Mouse (Mus musculus) heart, embryonic 10.5 days (tissue): ENCODE data around the gene Parm1. TPM values are rescaled to one million over a fixed set of nuclear protein-coding genes. Genes with fewer than 3 reads are reported as not detected.

Source experiments
- DNase-seq: peaks from one replicate; pipeline ENCODE4 v3.0.0-alpha.2; 2017; ENCODE audit warnings: low spot score
- H3K27ac ChIP-seq: fragments of 300-500 bp; sonication (generic); 2 replicates; pipeline ENCODE4 v1.5.1; 2016; ENCODE audit warnings: mild to moderate bottlenecking
- H3K27me3 ChIP-seq: fragments of 300-500 bp; sonication (generic); 2 replicates; pipeline ENCODE4 v1.6.1; 2016; ENCODE audit warnings: mild to moderate bottlenecking; ENCODE audit not compliant: poor library complexity, insufficient read depth, severe bottlenecking
- H3K36me3 ChIP-seq: fragments of 300-500 bp; sonication (generic); 2 replicates; pipeline ENCODE4 v1.6.1; 2016; ENCODE audit warnings: mild to moderate bottlenecking, moderate library complexity
- H3K4me1 ChIP-seq: fragments of 300-500 bp; sonication (generic); 2 replicates; pipeline ENCODE4 v1.6.1; 2016; ENCODE audit warnings: mild to moderate bottlenecking
- H3K4me3 ChIP-seq: fragments of 300-500 bp; sonication (generic); 2 replicates; pipeline ENCODE4 v1.5.1; 2016; ENCODE audit warnings: mild to moderate bottlenecking, moderate library complexity
- H3K9me3 ChIP-seq: fragments of 300-500 bp; sonication (generic); 2 replicates; pipeline ENCODE4 v1.6.1; 2016; ENCODE audit warnings: mild to moderate bottlenecking, moderate library complexity
- WGBS: fragments of 180-500 bp; shearing (Covaris S2); methylation state at CpG from one replicate; pipeline ENCODE4 v1.1.7; 2016; 5-methylcytosine and 5-hydroxymethylcytosine counted together
- polyA plus RNA-seq: library from polyadenylated mRNA; unstranded; fragments of >200 nt; fragmentation: Nextera tagmentation; extraction: Ambion mirVana; gene quantifications from 2 replicates; pipeline ENCODE4 v1.2.1, GENCODE M21; 2016

Parm1 gene
- polyA plus RNA-seq, 1 experiment from 2014 or later = 22.8 TPM

DNA sequence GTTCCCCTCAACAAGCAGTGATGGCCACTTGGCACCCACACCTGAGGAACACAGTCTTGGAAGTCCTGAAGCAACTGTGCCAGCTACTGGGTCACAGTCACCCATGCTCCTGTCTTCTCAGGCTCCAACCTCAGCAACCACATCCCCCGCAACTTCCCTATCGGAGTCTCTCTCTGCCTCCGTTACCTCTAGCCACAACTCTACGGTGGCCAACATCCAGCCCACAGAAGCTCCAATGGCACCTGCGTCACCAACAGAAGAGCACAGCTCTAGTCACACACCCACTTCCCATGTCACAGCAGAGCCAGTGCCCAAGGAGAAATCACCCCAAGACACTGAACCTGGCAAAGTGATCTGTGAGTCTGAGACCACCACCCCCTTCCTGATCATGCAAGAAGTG, 76.7 kb downstream of the Parm1 start:
- Histone ChIP-seq H3K4me1 (peaks cover 3% of the 10 kb centered on the region; the same call in 1 of the 2 replicates), H3K4me3 (no peak overlapping the region), H3K36me3 (peaks cover 11% of the 10 kb centered on the region), H3K9me3 (no peaks in the 10 kb centered on the region), H3K27me3 (no peaks in the 10 kb centered on the region), H3K27ac (no peak overlapping the region)
- no peak for DNase-seq
- 87% methylated on average over 5 of the region's 5 CpGs for WGBS

DNA sequence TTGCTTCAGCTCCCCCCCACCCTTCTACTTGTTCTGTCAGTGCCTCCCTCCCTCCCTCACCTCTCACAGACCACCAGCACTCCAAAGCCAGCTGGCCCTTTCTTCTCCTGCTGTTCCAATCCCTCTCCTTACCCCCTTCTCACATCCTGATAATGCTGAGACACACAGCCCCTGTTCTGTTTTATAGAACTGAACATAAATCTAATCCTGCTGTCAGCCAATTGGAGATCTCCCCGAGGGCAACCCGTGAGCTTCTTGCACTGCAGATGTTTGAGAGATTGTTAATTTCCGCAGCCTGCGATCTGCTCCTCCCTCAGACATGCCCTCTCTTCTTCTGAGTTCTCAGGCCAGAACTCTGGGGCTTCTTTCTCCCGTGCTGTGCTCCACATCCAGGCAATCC, 79.8 kb downstream of the Parm1 start:
- Histone ChIP-seq H3K27ac (no peak overlapping the region), H3K27me3 (no peaks in the 10 kb centered on the region), H3K36me3 (peaks cover 17% of the 10 kb centered on the region), H3K4me1 (peaks cover 8% of the 10 kb centered on the region; the same call in 1 of the 2 replicates), H3K9me3 (no peaks in the 10 kb centered on the region), H3K4me3 (no peak overlapping the region)
- no peak for DNase-seq
- WGBS = 52% methylated on average over 5 of the region's 5 CpGs

DNA sequence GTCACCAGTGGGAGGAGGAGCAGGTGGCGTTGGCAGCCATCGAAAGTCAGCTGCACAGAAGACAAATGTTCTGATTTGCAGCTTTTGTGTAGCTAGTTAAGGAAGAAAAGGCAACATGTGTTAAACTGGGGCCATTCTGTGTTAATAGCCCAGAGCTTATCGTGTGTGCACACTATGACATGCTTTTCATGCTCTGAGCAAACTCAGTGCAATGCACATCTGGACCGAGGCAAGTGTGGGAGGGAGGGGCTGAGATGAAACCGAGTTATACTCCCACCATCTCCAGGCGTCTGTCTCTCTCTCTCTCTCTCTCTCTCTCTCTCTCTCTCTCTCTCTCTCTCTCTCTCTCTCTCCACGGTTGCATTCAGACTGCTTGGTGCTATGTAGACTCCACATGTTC, 82.4 kb downstream of the Parm1 start:
- Histone ChIP-seq H3K27ac (no peak overlapping the region), H3K9me3 (no peaks in the 10 kb centered on the region), H3K27me3 (no peaks in the 10 kb centered on the region), H3K4me1 (peaks cover 15% of the 10 kb centered on the region; the same call in 1 of the 2 replicates), H3K4me3 (no peak overlapping the region), H3K36me3 (peaks cover 9% of the 10 kb centered on the region)
- WGBS = 55% methylated on average over 7 of the region's 7 CpGs
- DNase-seq = no peak

DNA sequence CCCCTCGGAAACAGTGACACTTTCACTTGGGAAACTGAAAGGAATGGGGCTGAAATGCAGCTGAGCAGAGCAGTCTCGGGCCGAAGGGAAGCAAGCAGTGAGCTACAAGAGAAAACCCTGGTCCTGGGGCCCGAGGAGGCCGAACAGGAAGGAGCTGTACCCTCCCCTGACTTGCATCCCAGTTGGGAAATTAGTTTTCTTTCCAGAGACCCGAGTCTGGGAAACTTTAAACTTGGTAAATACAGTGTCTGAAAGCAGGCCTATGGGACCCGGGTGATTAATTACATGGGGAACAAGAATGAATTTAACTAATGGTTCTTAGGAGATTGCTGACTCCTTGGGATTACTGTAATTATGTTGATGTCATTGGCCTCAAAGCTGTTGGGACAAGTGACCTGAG, 85.9 kb downstream of the Parm1 start:
- Histone ChIP-seq H3K36me3 (peaks cover 7% of the 10 kb centered on the region), H3K9me3 (no peaks in the 10 kb centered on the region), H3K4me1 (peaks cover 19% of the 10 kb centered on the region), H3K4me3 (no peak overlapping the region), H3K27ac (no peak overlapping the region), H3K27me3 (no peaks in the 10 kb centered on the region)
- WGBS = 62% methylated on average over 7 of the region's 7 CpGs
- DNase-seq = no peak

DNA sequence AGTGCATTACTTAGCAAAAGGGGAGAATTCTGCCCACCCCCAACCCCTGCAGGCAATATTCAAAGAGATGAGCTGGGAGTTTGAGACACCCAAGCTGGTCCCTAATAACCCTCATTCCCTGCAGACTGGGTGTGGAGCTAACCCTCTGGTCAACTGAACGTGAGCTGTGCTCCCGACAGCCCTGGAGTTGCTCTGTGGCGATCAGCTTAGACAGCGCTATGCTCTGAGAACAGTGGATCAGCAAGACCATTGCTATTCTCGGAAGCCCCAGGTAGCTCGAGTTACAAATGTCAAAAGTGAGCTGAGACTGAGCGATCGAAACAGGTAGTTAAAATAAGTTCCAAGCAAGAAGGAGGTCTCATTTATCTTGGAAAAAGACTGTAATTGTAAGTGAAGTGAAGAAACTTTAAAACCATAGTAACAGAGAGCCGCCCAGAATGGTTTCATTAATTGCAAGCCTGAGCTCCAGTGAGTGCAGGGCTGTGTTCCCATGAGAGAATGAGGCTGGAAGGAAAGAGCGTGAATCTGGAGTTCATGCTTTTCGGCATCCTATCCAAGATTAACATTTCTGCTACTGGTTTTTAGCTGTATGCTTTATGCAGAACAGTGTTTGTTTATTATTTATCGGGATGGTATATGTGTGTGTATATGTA, 86.5 kb downstream of the Parm1 start:
- Histone ChIP-seq H3K27me3 (no peaks in the 10 kb centered on the region), H3K36me3 (peaks cover 7% of the 10 kb centered on the region), H3K27ac (no peak overlapping the region), H3K9me3 (no peaks in the 10 kb centered on the region), H3K4me3 (no peak overlapping the region), H3K4me1 (peaks cover 19% of the 10 kb centered on the region)
- 60% methylated on average over 12 of the region's 12 CpGs for WGBS
- no peak for DNase-seq

DNA sequence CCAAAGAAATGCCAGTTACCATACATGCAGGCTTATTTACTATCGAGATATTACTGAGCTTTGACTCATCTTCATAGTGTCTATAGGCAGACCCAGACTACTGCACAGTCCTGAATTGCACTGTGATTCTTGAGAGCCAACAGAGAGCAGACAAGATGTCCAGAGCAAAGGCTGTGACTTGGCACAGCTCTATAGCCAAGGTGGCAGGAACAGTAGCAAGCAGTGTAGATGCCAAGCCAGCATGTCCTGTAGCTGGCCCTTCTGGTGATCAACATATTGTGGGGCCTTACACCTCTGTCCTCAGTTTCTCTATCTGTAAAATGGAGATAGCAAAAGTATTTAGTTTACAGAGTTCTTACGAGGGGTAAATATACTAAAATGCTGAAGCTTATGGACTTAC, 89.8 kb downstream of the Parm1 start:
- Histone ChIP-seq H3K9me3 (no peaks in the 10 kb centered on the region), H3K27me3 (no peaks in the 10 kb centered on the region), H3K27ac (no peak overlapping the region), H3K4me1 (peaks cover 17% of the 10 kb centered on the region), H3K36me3 (no peaks in the 10 kb centered on the region), H3K4me3 (no peak overlapping the region)
- no peak for DNase-seq
- WGBS = 88% methylated on average over 2 of the region's 2 CpGs

DNA sequence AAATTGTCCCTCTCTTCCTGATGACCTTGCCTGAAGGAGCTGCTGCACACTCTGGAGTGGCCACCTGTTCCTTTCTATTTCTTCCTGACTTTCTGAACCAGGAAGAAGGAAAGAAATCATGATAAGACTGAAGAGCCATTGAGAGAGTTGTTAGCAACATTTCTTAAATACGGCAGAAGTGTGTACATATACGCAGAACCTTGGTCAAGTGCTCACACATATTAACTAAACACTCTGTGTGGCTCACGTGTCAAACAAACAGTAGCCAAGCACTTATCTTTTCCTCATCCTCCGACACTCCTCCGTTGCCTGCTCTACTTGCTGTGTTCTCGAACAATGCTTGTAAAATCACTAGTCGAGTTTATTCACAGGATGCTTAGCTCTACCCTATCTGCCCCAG, 90.4 kb downstream of the Parm1 start:
- Histone ChIP-seq H3K4me1 (peaks cover 17% of the 10 kb centered on the region), H3K27ac (no peak overlapping the region), H3K36me3 (no peaks in the 10 kb centered on the region), H3K9me3 (no peaks in the 10 kb centered on the region), H3K27me3 (no peaks in the 10 kb centered on the region), H3K4me3 (no peak overlapping the region)
- DNase-seq = no peak
- WGBS = 44% methylated on average over 7 of the region's 7 CpGs

DNA sequence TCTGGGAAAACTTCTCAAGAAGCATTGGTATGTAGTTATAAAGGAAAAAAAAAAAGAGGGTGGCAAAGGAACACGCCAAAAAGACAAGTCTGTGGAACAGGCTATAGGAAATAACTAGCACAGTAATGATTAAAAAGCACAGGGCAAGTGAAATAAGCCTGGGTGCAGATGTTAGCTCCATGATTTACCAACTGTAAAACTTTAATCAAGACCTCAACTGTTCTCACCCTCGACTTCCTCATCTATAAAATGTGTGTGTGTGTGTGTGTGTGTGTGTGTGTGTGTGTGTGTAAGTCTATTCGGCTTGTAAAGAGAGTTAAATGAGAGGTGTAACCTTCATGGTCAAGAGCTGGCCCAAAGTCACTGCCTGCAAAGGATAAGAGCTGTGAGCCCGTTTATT, 91.6 kb downstream of the Parm1 start:
- 81% methylated on average over 4 of the region's 4 CpGs for whole genome bisulfite sequencing
- H3K36me3 ChIP-seq = peaks cover 5% of the 10 kb centered on the region; the same call in 1 of the 2 replicates
- H3K27ac ChIP-seq = no peak overlapping the region
- no peak overlapping the region for H3K4me3 ChIP-seq
- H3K4me1 ChIP-seq = peaks cover 10% of the 10 kb centered on the region
- DNase-seq = no peak
- no peaks in the 10 kb centered on the region for H3K27me3 ChIP-seq
- no peaks in the 10 kb centered on the region for H3K9me3 ChIP-seq

DNA sequence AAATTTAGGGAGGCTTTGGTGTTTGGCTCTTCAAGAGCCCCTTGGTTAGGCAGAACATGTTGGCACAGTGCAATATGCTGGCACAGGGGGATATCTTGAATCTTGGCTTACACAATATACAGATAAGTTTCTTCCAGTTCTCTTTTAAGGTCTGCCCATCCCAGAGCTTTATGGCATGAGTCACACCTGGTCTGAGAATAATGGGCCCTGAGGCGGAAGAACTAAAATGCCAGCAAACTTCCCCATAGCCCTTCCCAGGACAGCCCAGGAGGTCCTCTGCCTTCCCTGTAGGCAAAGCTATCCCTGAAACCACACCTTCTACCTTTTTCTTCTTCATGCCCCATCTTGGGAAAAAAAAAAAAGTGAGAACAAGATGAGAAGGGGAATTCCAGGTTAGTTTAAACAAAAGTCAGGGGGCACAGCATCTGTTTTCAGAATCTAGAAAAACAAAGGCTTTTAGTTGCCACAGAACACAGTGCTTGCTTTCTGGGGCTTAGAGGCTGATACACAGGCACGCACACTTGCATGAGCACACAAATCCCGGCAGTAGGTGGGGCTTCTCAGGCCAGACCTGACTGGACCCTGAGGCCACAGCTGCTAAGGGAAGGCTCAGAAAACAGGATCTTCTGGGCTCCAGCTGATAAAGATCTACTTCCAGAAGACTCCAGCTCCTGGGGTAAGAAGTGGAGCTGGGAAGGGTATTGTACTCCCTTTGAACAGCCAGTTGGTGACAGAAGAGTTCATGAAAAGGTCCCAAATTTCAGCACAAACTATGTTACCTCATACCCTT, 92.3 kb downstream of the Parm1 start:
- Histone ChIP-seq H3K27ac (no peak overlapping the region), H3K36me3 (peaks cover 5% of the 10 kb centered on the region; the same call in 1 of the 2 replicates), H3K4me3 (no peak overlapping the region), H3K4me1 (peaks cover 10% of the 10 kb centered on the region), H3K9me3 (no peaks in the 10 kb centered on the region), H3K27me3 (no peaks in the 10 kb centered on the region)
- DNase-seq = no peak
- WGBS = 76% methylated on average over 3 of the region's 3 CpGs

DNA sequence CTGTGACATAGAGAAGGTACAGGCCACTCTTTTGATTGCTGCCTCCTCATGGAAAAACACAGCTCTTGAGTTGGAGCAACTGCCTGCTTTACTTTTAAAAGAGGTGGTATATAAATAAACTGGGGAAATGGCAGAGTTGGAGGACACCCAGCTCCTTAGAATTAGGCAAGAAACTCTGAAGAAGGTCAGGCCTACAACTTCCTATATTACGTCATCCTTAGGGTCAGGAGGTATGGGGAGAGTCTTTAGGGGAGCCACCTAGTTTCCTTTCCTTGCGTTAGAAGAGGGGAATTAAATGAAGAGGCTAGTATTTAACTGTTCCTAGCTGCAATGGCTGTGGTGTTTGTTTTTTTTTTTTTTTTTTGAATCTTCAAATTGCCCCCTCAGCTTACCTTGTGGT, 93.1 kb downstream of the Parm1 start:
- H3K4me1 ChIP-seq = peaks cover 10% of the 10 kb centered on the region
- no peak overlapping the region for H3K27ac ChIP-seq
- WGBS = 80% methylated on average over 2 of the region's 2 CpGs
- H3K36me3 ChIP-seq = peaks cover 5% of the 10 kb centered on the region; the same call in 1 of the 2 replicates
- H3K9me3 ChIP-seq = no peaks in the 10 kb centered on the region
- H3K4me3 ChIP-seq = no peak overlapping the region
- DNase-seq = no peak
- no peaks in the 10 kb centered on the region for H3K27me3 ChIP-seq

DNA sequence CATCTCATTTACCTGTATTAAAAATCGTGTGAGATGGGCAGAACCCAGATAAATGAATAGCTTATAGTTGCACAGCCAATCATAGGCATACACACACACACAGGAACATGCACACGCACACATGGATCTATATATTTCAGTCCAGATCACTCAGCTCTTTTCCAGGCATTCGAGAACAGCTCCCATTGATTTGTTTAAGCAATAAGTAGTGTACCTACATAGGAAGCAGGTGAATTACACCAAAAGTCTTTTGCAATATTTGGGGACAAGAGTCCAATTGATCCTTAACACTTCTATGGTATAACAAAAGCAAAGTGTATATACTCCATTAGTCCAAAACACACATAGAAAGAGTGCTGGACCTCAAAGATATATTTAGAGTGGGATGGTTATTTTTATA, 94.2 kb downstream of the Parm1 start:
- no peaks in the 10 kb centered on the region for H3K9me3 ChIP-seq
- no peak overlapping the region for H3K4me3 ChIP-seq
- H3K4me1 ChIP-seq = peaks cover 10% of the 10 kb centered on the region
- no peak overlapping the region for H3K27ac ChIP-seq
- 90% methylated on average over 3 of the region's 3 CpGs for WGBS
- H3K27me3 ChIP-seq = no peaks in the 10 kb centered on the region
- DNase-seq = no peak
- peaks cover 5% of the 10 kb centered on the region; the same call in 1 of the 2 replicates for H3K36me3 ChIP-seq

DNA sequence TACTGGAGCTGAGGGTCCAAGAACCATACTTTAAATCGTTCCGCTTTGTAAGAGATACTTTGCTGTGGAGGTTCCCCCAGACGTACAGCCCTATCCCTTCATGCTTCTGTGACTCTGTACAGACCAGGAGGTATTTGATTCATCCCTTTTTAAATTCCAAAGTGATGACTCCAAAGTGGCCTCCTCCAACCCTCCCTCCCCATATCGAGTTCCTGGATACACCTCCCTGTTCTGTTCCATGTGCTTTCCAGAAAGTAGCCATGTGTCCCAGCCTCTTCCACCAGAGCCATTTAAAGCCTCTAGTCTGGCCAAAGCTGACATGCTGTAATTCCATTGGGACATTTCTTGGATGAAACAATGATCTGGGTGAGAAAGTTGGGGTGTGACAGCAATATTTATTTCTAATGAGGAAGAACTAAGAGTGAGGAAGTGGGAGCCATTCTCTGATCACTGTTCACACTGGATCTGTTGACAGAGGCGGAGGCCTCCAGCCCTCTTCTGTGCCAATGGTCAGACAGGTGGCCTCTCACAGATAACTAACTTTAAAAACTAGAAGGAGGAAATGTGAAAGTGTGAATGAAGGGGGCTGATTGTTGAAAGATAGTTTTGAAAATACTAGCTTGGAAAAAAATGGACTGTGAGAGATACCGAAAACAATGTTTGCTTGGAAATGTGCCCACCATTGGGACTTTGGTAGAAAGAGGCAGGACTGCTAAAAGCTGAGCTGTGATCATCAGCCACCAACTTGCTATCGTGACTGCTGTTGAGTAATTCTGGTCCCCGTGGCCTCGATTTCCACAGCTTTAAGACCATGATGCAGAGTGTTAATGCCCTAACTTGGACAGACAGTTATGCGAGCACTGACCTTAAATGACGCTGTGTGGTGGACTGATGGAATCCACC, 100.2 kb downstream of the Parm1 start:
- DNase-seq = no peak
- Histone ChIP-seq H3K9me3 (no peaks in the 10 kb centered on the region), H3K36me3 (peaks cover 5% of the 10 kb centered on the region; the same call in 1 of the 2 replicates), H3K27ac (no peak overlapping the region; the same call in 1 of the 2 replicates), H3K27me3 (no peaks in the 10 kb centered on the region), H3K4me3 (no peak overlapping the region), H3K4me1 (peaks cover 20% of the 10 kb centered on the region)
- 75% methylated on average over 11 of the region's 11 CpGs for WGBS
